Mouse (Mus musculus): Measurements from ENCODE around the gene Pla2g4d.
A peak's percentile ranks its signal among the peaks of the same experiment; 100 is the strongest.

The Pla2g4d gene

GRCm38 (mm10) chr2:120288995-120289394, at the start of gene Pla2g4d:
TSS of gene Pla2g4d (minus strand) at chr2:120289197.
- no peak for DNase-seq (ENCODE audit: low spot score)

GRCm38 (mm10) chr2:120337886-120338285, 48.9 kb upstream of the Pla2g4d start:
- no peak for DNase-seq (ENCODE audit: low spot score)

- no peak for DNase-seq (ENCODE audit: low spot score)
Observed at GRCm38 (mm10) chr2:120331575-120331974, 42.6 kb upstream of the Pla2g4d start.

- no peak for DNase-seq (ENCODE audit: low spot score)
Observed at GRCm38 (mm10) chr2:120315077-120315476, 26.1 kb upstream of the Pla2g4d start.

GRCm38 (mm10) chr2:120314487-120314886, 25.5 kb upstream of the Pla2g4d start:
- no peak for DNase-seq (ENCODE audit: low spot score)

- no peak for DNase-seq (ENCODE audit: low spot score)
Observed at GRCm38 (mm10) chr2:120313976-120314375, 25.0 kb upstream of the Pla2g4d start, which contains the start of gene Pla2g4f. TSS of gene Pla2g4f (minus strand) at chr2:120314165.

GRCm38 (mm10) chr2:120312276-120312825, 23.4 kb upstream of the Pla2g4d start:
- DNase-seq (ENCODE audit: low spot score), result no peak

GRCm38 (mm10) chr2:120304113-120304512, 15.1 kb upstream of the Pla2g4d start:
- DNase-seq (ENCODE audit: low spot score), result no peak

GRCm38 (mm10) chr2:120301076-120301475, 12.1 kb upstream of the Pla2g4d start:
- DNase-seq (ENCODE audit: low spot score), result no peak

GRCm38 (mm10) chr2:120299866-120300265, 10.9 kb upstream of the Pla2g4d start:
- DNase-seq (ENCODE audit: low spot score), result no peak

- no peak for DNase-seq (ENCODE audit: low spot score)
Observed at GRCm38 (mm10) chr2:120296160-120296559, 7.2 kb upstream of the Pla2g4d start.

GRCm38 (mm10) chr2:120291471-120292078, 2.6 kb upstream of the Pla2g4d start:
- no peak for DNase-seq (ENCODE audit: low spot score)

GRCm38 (mm10) chr2:120288401-120288800, 596 bp downstream of the Pla2g4d start:
- no peak for DNase-seq (ENCODE audit: low spot score)

GRCm38 (mm10) chr2:120285639-120286038, 3.4 kb downstream of the Pla2g4d start:
- DNase-seq (ENCODE audit: low spot score), result no peak

GRCm38 (mm10) chr2:120284705-120285104, 4.3 kb downstream of the Pla2g4d start:
- no peak for DNase-seq (ENCODE audit: low spot score)

- DNase-seq (ENCODE audit: low spot score), result no peak
Observed at GRCm38 (mm10) chr2:120284094-120284493, 4.9 kb downstream of the Pla2g4d start.

GRCm38 (mm10) chr2:120283550-120283949, 5.4 kb downstream of the Pla2g4d start:
- DNase-seq (ENCODE audit: low spot score), result no peak

- no peak for DNase-seq (ENCODE audit: low spot score)
Observed at GRCm38 (mm10) chr2:120281221-120281620, 7.8 kb downstream of the Pla2g4d start.

GRCm38 (mm10) chr2:120279961-120280360, 9.0 kb downstream of the Pla2g4d start:
- peak; percentile 58 for DNase-seq (ENCODE audit: low spot score)

GRCm38 (mm10) chr2:120276951-120277350, 12.0 kb downstream of the Pla2g4d start:
- no peak for DNase-seq (ENCODE audit: low spot score)

GRCm38 (mm10) chr2:120268635-120269034, 20.4 kb downstream of the Pla2g4d start:
- no peak for DNase-seq (ENCODE audit: low spot score)

GRCm38 (mm10) chr2:120265523-120265922, 23.5 kb downstream of the Pla2g4d start:
- DNase-seq (ENCODE audit: low spot score), result no peak

GRCm38 (mm10) chr2:120264858-120265257, 24.1 kb downstream of the Pla2g4d start:
- no peak for DNase-seq (ENCODE audit: low spot score)

GRCm38 (mm10) chr2:120262876-120263275, 26.1 kb downstream of the Pla2g4d start:
- no peak for DNase-seq (ENCODE audit: low spot score)
